Mouse (Mus musculus): ENCODE measurements around the gene Gm13271.

GRCm38 (mm10) chr4:88744207-88744606 lies 10.5 kb upstream of the Gm13271 start:
- no peak for TF ChIP-seq CTCF (IDR thresholded peaks at IDR 0.05; ENCODE audit: extremely low read depth, insufficient read depth, low read length)
- no peak for TF ChIP-seq POLR2A (IDR thresholded peaks at IDR 0.05; ENCODE audit: extremely low read depth, insufficient read depth, low read length)
